Mouse (Mus musculus) A20 (cell line): Measurements from ENCODE around the gene Tprn.

ENCODE experiments used
- DNase-seq: peaks from one replicate; pipeline ENCODE4 v3.0.0-alpha.2; 2011; ENCODE audit warnings: low read depth, low spot score

The Tprn gene

GRCm38 (mm10) chr2:25264851-25265250 lies 2.4 kb downstream of the Tprn start:
- DNase-seq: no peak

- peak; percentile 51 for DNase-seq
Observed at GRCm38 (mm10) chr2:25265897-25266656, 3.7 kb downstream of the Tprn start.

GRCm38 (mm10) chr2:25266720-25267119 lies 4.3 kb downstream of the Tprn start:
- no peak for DNase-seq

- no peak for DNase-seq
Observed at GRCm38 (mm10) chr2:25267241-25267640, 4.8 kb downstream of the Tprn start.

DNA sequence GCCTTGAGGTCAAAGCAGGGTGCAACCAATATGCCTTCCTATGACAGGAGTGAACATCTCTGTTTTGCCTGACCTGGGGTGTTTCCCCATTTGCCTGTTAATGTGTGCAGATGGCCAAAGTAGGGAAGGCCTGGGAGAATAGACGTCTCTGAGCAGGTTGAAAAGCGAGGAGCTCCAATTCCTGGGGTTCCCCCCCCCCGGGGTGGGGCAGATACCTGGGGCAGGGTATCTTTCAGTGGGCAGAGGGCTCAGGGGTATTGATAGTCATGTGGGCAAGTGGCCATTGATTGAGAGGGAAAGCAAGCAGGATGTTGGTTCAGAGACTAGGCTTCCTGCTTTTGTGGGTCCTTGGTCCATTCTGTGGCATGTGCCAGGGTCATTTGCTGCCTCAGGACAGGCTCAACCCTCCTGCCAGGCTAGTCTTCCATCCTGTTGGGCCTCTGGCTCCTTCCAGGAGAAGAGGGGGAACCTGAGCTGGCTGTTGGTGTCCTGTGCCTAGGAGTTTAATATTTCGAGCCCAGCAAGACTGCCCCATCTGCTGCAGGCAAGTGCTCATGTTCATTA lies 5.4 kb downstream of the Tprn start:
- DNase-seq: no peak

DNA sequence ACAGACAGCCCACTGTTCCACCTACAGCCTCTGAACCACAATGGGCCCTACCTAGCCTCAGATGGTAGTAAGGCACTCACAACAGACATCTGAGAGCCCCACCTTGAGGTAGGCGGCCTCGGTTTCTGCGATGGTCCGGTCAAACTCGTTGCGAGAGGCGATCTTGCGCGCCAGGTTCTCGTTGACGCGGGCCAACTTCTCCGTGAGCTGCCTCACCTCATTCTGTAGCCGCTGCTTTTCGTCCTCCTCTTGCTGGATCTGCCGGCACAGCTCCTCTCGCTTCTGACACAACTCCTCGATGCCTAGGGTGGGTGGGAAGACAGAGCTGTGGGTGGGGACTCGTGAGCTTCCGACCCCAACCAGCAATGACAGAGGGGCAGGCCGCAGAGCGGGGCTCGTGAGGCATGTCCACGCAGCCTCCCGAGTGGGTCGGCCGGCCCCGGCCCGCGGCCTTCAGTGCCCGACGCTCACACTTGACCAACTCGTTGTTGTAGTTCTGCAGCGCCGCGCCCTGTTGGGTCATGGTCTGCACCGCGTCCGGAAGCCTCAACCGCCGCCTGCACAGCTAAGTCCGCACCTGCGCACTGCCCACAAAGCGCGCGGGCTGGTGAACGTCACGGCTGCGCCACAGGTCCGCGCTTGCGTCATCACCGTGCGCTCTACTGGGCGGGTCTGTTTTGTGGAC lies 9.6 kb downstream of the Tprn start, which contains the start of the genes Ssna1 and Anapc2:
Ssna1 (minus strand) TSS at position 612 of the 685 bp plus-strand sequence.
Anapc2 (plus strand) TSS at position 652 of the 685 bp plus-strand sequence.
- peak; percentile 98 for DNase-seq

DNA sequence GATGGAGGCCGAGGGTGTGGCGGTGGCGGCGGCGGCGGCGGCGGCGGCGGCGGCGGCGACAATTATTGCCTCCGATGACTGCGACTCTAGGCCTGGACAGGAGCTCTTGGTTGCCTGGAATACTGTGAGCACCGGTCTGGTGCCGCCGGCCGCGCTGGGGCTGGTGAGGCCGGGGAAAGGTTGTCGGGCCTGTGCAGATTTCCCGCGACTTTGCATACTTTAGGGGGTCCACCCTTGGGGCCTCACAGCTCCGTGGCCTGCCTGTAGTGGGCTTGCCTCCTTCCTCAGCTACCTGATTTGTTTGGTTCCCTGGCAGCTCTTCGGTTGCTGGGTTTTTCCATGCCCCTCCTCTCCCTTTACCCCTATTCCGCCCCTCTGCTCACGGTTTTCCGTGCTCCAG lies 10.1 kb downstream of the Tprn start:
- DNase-seq: no peak

DNA sequence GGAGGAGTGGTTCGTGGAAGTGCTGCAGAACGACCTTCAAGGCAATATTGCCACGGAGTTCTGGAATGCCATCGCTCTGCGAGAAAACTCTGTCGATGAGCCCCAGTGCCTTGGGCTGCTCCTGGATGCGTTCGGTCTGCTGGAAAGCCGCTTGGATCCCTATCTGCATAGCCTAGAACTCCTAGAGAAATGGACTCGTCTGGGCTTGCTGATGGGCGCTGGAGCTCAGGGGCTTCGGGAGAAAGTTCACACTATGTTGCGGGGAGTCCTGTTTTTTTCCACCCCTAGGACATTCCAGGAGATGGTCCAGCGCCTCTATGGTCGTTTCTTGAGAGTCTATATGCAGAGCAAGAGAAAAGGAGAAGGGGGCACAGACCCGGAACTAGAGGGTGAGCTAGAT lies 10.6 kb downstream of the Tprn start:
- DNase-seq: no peak

- peak; percentile 84 for DNase-seq
Observed at GRCm38 (mm10) chr2:25278928-25279882, 16.8 kb downstream of the Tprn start.

DNA sequence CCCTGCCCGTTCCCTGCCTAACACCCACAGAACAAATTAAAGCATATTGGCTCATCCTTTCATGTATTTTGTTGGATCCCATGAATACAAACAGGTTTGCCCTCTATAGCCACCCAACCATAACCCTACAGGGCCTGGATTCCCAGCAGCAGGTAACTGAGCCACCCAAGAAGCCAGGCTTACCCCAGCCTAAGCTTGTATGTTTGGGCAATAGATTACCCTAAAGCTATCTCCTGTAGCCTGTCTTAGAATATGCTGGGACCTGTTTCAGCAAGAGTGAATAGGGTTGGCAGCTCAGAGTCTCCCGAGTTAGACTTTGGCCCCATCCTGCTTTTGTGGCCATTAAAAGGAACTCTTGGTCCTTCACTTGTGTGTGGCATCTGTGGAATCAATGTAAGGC lies 23.1 kb downstream of the Tprn start:
- no peak for DNase-seq

DNA sequence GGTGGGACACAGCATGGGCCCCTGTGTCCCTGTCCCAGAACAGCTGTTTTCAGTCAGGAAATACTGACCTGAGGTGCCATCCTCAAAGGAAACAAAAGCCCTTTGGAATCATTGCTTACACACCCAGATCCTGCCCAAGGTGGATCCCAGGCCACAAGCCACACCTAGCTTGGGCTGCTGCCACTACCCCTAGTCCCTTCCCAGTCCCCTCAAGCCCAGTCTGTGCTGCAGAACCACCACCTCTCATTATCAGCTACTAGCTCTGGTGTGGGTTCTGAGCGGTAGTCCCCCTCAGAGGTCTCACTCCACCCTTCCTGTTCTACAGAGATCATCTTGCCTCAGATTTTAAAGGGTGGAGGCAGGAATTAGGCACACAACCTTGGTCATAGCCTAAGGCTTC lies 23.9 kb downstream of the Tprn start:
- no peak for DNase-seq

GRCm38 (mm10) chr2:25286837-25287636 lies 24.6 kb downstream of the Tprn start:
- DNase-seq: no peak

- no peak for DNase-seq
Observed at GRCm38 (mm10) chr2:25287927-25288649, 25.7 kb downstream of the Tprn start, which contains the start of gene Tmem210. Gene Tmem210, plus strand, starts transcription at chr2:25288145.

- DNase-seq: no peak
Observed at GRCm38 (mm10) chr2:25288734-25289345, 26.4 kb downstream of the Tprn start.

DNA sequence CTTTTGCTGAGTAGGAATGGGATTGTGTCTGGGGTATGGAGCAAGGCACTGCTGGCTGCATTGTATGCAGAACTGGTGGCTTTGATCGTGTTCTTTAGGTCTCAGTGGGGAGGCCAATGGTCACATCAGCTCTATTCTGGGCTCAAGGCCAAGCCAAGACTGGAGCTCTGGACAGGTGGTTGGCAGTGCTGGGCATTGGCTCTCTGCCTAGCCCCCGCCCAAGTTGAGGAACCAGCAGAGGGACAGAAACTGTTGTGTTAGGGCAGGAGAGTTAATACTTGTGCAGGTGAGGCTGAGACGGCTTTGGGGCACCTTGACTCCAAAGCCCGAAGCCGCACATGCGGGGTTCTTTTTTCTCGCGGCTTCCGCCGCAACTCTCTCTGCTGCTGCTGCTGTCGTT lies 27.2 kb downstream of the Tprn start, which contains the start of gene Lrrc26:
Lrrc26 (plus strand) TSS at position 265 of the 400 bp plus-strand sequence.
- no peak for DNase-seq

DNA sequence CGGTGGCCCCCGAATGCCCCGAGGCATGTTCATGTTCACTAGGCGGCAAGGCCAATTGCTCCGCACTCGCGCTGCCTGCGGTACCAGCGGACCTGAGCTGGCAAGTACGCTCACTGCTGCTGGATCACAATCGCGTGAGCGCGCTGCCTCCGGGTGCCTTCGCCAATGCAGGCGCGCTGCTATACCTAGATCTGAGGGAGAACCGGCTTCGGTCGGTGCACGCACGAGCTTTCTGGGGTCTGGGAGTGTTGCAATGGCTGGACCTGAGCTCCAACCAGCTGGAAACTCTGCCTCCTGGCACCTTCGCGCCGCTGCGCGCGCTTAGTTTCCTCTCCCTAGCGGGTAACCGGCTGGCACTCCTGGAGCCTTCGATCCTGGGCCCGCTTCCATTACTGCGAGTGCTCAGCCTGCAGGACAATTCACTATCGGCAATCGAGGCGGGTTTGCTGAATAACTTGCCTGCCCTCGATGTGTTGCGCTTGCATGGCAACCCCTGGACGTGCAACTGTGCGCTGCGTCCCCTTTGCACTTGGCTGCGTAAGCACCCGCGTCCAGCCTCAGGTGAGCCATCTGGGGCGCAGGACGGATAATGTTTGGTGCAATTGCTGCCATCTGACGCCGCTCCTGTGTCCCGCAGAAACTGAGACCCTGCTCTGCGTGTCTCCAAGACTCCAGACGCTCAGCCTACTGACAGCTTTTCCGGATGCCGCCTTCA lies 27.8 kb downstream of the Tprn start:
- no peak for DNase-seq

GRCm38 (mm10) chr2:25290816-25291130 lies 28.4 kb downstream of the Tprn start:
- DNase-seq: no peak

- DNase-seq: no peak
Observed at GRCm38 (mm10) chr2:25291184-25292053, 29.0 kb downstream of the Tprn start.
